Mouse (Mus musculus) thymus, postnatal 0 days (tissue): ENCODE data around the gene Col6a6. TPM values are rescaled to one million over a fixed set of nuclear protein-coding genes. Genes with fewer than 3 reads are reported as not detected.
"Not testable (repeated sequence)": the region's sequence is repeated elsewhere in the genome, so short reads cannot be mapped to it uniquely, and the experiment has no call there.

Experiments used
- DNase-seq: peaks from one replicate; pipeline ENCODE4 v3.0.0-alpha.2; 2015; ENCODE audit warnings: low spot score
- polyA plus RNA-seq: library from polyadenylated mRNA; unstranded; fragments of >200 nt; fragmentation: Nextera tagmentation; extraction: Ambion mirVana; gene quantifications from 2 replicates; pipeline ENCODE4 v1.2.1, GENCODE M21; 2015

Gene Col6a6
- polyA plus RNA-seq, 1 experiment from 2014 or later: 0.33 TPM

DNA sequence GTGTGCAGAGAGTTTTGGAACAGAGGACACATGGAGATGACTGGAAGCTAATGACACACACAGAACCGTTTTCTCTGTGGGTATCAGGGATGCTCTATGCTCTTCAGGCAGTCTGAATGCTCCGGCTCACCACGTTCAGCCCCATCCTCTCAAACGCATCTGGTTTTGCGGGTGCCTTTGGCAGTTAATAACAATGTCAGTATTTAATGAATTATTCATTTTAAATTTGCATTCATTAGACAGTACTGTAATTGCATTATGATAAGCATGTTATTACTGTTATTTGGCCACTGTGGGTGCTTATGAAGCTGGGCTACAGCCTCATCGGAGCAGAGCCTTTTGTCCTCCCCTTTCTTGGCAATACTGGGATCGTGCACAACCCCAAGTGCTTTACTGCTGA, 146.6 kb downstream of the Col6a6 start:
- DNase-seq: no peak

DNA sequence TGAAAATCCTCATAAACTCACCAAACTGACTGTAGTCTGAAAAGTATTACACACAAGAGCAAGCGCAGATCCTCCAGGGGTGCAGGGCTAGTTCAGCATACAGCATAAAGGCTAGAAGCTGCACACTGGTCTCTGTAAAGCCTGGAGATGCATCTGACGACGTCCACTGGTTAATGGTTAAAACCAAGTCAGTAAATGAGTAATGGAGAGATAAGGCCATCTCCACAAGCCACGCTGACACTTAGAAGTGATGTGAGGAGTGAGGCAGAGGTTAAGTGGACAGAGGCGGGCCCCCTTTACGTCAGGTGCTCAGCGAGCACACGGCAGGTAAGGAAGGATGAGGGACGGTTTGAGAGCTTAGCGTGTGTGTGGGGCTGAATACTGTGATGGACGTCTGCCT, 152.0 kb downstream of the Col6a6 start:
- no peak for DNase-seq

GRCm38 (mm10) chr9:105672032-105672431, 155.9 kb downstream of the Col6a6 start:
- no peak for DNase-seq

DNA sequence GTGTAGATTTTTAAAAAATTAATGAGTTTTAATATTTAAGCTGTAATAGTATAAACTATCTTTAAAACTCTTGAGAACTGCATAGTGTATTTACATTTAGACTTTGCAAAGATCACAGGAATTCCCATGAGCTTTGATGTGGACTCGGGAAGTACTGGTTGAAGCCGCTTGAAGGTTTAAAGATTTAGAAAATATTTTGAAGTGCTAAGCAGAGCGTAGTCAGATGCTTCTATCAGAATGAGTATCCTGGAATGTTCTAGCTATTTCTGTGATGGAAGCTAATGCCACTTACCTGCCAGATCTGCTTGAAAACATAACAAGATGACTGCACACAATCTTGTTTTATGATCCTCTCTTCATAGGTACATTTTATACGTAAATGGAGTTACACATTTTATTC, 157.0 kb downstream of the Col6a6 start:
- DNase-seq: no peak

- DNase-seq: no peak
Observed at GRCm38 (mm10) chr9:105665269-105665668, 162.7 kb downstream of the Col6a6 start.

DNA sequence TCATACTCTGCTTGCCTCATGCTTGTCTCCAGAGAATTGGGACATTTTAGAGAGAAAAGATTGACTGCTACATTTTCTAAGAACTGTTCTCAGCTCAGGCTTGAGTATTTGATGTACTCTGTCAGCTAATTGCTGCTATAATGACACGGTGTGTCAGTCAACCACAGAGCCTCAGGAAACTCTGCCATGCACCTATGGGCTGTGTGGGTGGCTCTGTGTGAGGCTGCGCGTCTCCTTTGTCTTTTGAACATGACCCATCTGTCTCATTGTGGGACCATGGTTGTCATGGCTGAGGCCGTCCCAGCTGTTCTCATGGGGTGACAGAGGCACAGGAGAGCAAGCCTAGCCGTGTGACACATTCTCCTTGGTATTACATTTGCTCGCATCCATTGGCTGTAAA, 168.1 kb downstream of the Col6a6 start:
- no peak for DNase-seq

- DNase-seq: no peak
Observed at GRCm38 (mm10) chr9:105658216-105658615, 169.7 kb downstream of the Col6a6 start.

- DNase-seq: no peak
Observed at GRCm38 (mm10) chr9:105656189-105656588, 171.8 kb downstream of the Col6a6 start.

DNA sequence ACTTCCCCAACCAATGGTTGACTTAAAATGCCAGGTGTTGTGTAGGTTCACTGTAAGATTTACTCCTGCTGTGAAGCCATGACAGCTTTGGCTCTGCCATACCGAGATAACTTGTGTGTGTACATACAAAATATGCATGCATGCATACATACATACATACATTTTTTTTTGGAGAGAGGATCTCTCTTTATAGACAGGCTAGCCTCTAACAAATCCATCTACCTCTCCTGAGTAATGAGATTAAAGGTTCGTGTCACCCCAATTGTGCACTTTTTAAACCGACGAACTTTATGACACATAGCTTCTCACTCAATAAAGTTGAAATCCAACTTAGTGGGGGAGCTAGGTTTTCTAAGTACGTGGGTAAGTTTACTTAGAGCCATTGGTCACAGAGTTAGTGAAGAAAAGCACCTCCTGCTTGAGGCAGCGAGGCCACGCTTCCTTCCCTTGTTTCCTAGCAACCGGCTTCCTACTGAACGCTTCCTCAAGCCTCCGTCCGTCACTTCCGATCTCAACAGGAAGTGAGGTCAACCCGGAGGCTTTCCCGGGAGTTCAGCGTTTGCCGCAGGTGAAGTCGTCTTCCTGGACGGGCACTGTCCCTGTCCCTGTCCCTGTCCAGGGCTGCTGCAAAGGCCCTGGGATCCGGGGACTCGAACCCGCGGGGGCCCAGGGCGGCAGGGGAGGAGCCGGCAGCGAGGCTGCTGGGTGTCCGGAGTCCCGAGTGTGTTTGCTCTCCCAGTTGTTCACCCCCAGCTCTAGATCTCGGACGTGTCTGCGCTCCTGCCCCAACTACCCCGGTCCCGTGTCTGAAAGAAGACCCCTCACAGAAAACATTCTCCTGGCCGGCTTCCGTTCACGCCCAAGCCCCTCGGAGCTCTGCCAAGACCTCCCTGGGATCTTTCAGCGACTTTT, 185.2 kb downstream of the Col6a6 start, which contains the start of gene Pik3r4:
Gene Pik3r4, plus strand, starts transcription at position 519 of the 912 bp plus-strand sequence.
- peak; percentile 89 for DNase-seq

GRCm38 (mm10) chr9:105641377-105641776, 186.6 kb downstream of the Col6a6 start:
- not testable (repeated sequence) for DNase-seq

Other genes starting within 250 kb of the Col6a6 start
- 14.1 and 15.4 TPM in 2 replicates for gene Pik3r4, start 185.2 kb downstream of the Col6a6 start, polyA plus RNA-seq
- gene Col6a5, start 132.5 kb upstream of the Col6a6 start, polyA plus RNA-seq: 0.28 and 0.42 TPM in 2 replicates